Mouse (Mus musculus) lung, postnatal 36 days (tissue): Measurements from ENCODE around the gene Cul3.
"Not testable (repeated sequence)": the region's sequence is repeated elsewhere in the genome, so short reads cannot be mapped to it uniquely, and the experiment has no call there.

Experiments
- DNase-seq: peaks from one replicate; pipeline ENCODE4 v3.0.0; 2022; ENCODE audit warnings: mixed read lengths

Cul3 gene

GRCm38 (mm10) chr1:80340436-80341376 is at the start of gene Cul3:
Gene Cul3, minus strand, starts transcription at chr1:80340480.
- DNase-seq, result peak; percentile 96

GRCm38 (mm10) chr1:80389518-80389917 is 49.2 kb upstream of the Cul3 start:
- no peak for DNase-seq

GRCm38 (mm10) chr1:80383613-80384589 is 43.6 kb upstream of the Cul3 start:
- DNase-seq, result peak; percentile 17

- no peak for DNase-seq
These were observed 42.6 kb upstream of the Cul3 start for GRCm38 (mm10) chr1:80382928-80383327.

- no peak for DNase-seq
These were observed 41.0 kb upstream of the Cul3 start for GRCm38 (mm10) chr1:80381302-80381701.

GRCm38 (mm10) chr1:80372010-80372409 is 31.7 kb upstream of the Cul3 start:
- no peak for DNase-seq

- DNase-seq, result no peak
These were observed 31.1 kb upstream of the Cul3 start for GRCm38 (mm10) chr1:80371189-80371889.

- DNase-seq, result no peak
These were observed 23.2 kb upstream of the Cul3 start for GRCm38 (mm10) chr1:80363486-80363885.

GRCm38 (mm10) chr1:80362946-80363345 is 22.7 kb upstream of the Cul3 start:
- DNase-seq, result no peak

- DNase-seq, result no peak
These were observed 22.1 kb upstream of the Cul3 start for GRCm38 (mm10) chr1:80362400-80362799.

- DNase-seq, result not testable (repeated sequence)
These were observed 21.5 kb upstream of the Cul3 start for GRCm38 (mm10) chr1:80361771-80362170.

GRCm38 (mm10) chr1:80360038-80360608 is 19.8 kb upstream of the Cul3 start:
- DNase-seq, result no peak

GRCm38 (mm10) chr1:80340061-80340435 is 232 bp downstream of the Cul3 start:
- peak; percentile 78 for DNase-seq

- DNase-seq, result peak; percentile 19
These were observed 757 bp downstream of the Cul3 start for GRCm38 (mm10) chr1:80339425-80340021.

- DNase-seq, result no peak
These were observed 1.9 kb downstream of the Cul3 start for GRCm38 (mm10) chr1:80338398-80338797.

GRCm38 (mm10) chr1:80335726-80336368 is 4.4 kb downstream of the Cul3 start:
- DNase-seq, result no peak

GRCm38 (mm10) chr1:80335118-80335517 is 5.2 kb downstream of the Cul3 start:
- DNase-seq, result no peak

- DNase-seq, result no peak
These were observed 9.3 kb downstream of the Cul3 start for GRCm38 (mm10) chr1:80330970-80331369.

GRCm38 (mm10) chr1:80325761-80326160 is 14.5 kb downstream of the Cul3 start:
- DNase-seq, result no peak

GRCm38 (mm10) chr1:80324370-80324769 is 15.9 kb downstream of the Cul3 start:
- peak; percentile 35 for DNase-seq

- no peak for DNase-seq
These were observed 24.7 kb downstream of the Cul3 start for GRCm38 (mm10) chr1:80315533-80316045.
